ENCODE assay signal across 9 mouse cellular contexts in genomic region chr11:88164213-88164723, GRCm38 (mm10). TPM values are rescaled to one million over a fixed set of nuclear protein-coding genes. Genes with fewer than 3 reads are reported as not detected.
DNase-seq lines count a peak whose midpoint lies in the region; ATAC-seq and TF ChIP-seq lines count a peak whose summit lies in the region.
"Had no signal": no experiment of that assay in that cellular context is flagged by ENCODE, and none has a peak within 500 bp of the region (broad histone marks: within the 10 kb centered on the region; RNA-seq: fewer than 3 reads in every experiment).

No protein-coding gene starts in this region.

- H3K4me2 ChIP-seq in heart, embryonic 13.5 days, result peak overlapping the region; percentile 37
- H3K4me2 ChIP-seq in limb, embryonic 12.5 days, result peak overlapping the region; percentile 35; the same call in 1 of the 2 replicates
- H3K4me2 ChIP-seq: neural tube, embryonic 12.5 days had no signal

- ATAC-seq in heart, embryonic 13.5 days (ENCODE audit: extremely low read depth, insufficient number of reproducible peaks, low FRiP score, low TSS enrichment), result no peak
- ATAC-seq in limb, embryonic 12.5 days (ENCODE audit: insufficient number of reproducible peaks, insufficient read depth, low FRiP score, low TSS enrichment, low read depth), result no peak

- DNase-seq in heart, postnatal 36 days, result no peak
- DNase-seq in testis, postnatal 10 days (ENCODE audit: low spot score), result no peak
- peak; percentile 15 to 37 for DNase-seq in thymus, postnatal 36 days
- DNase-seq in lung, adult 18-20 months, result no peak
- no peak for DNase-seq in right cerebral cortex, adult 2 months (ENCODE audit: low spot score in 2 of 2)

- H3K4me1 ChIP-seq in heart, embryonic 13.5 days, result peaks cover 70% of the 10 kb centered on the region
- peaks cover 18% of the 10 kb centered on the region for H3K4me1 ChIP-seq in testis, adult 2 months (ENCODE audit: control insufficient read depth, insufficient read depth, low read length)
- peaks cover 56% of the 10 kb centered on the region for H3K4me1 ChIP-seq in limb, embryonic 12.5 days (replicated peaks)

- TF ChIP-seq POLR2A in testis, adult 2 months (IDR thresholded peaks at IDR 0.05; ENCODE audit: control insufficient read depth, low read depth, low read length), result no peak

- 0 out of 2 replicates have a peak, but pooled peaks cover 7% of the 10 kb centered on the region for H3K27me3 ChIP-seq in heart, embryonic 13.5 days (replicated peaks)
- no peaks in the 10 kb centered on the region for H3K27me3 ChIP-seq in testis, adult 2 months (ENCODE audit: control insufficient read depth, insufficient read depth, low read length)
- peaks cover 13% of the 10 kb centered on the region for H3K27me3 ChIP-seq in limb, embryonic 12.5 days

- no peak for TF ChIP-seq CTCF in testis, adult 2 months (IDR thresholded peaks at IDR 0.05; ENCODE audit: control insufficient read depth, insufficient read depth, insufficient replicate concordance, low read depth, low read length)

- WGBS in heart, embryonic 13.5 days, result 61% methylated on average over 7 of the region's 7 CpGs
- 74% methylated on average over 7 of the region's 7 CpGs for WGBS in limb, embryonic 12.5 days

- H3K27ac ChIP-seq in heart, embryonic 13.5 days (replicated peaks), result peak overlapping the region; percentile 95
- H3K27ac ChIP-seq in testis, adult 2 months (ENCODE audit: control insufficient read depth, insufficient read depth, low read depth, low read length), result peak overlapping the region; percentile 57; the same call in 1 of the 2 replicates
- H3K27ac ChIP-seq in limb, embryonic 12.5 days, result peak overlapping the region; percentile 78
- H3K27ac ChIP-seq: neural tube, embryonic 12.5 days had no signal

- H3K4me3 ChIP-seq in heart, embryonic 13.5 days, result no peak overlapping the region
- no peak overlapping the region for H3K4me3 ChIP-seq in testis, adult 2 months (ENCODE audit: control insufficient read depth, low read depth, low read length)
- H3K4me3 ChIP-seq in limb, embryonic 12.5 days (replicated peaks), result no peak overlapping the region
- H3K4me3 ChIP-seq: neural tube, embryonic 12.5 days had no signal

- H3K9me3 ChIP-seq in heart, embryonic 13.5 days, result no peaks in the 10 kb centered on the region
- no peaks in the 10 kb centered on the region for H3K9me3 ChIP-seq in limb, embryonic 12.5 days
- H3K9me3 ChIP-seq: neural tube, embryonic 12.5 days had no signal

- no peaks in the 10 kb centered on the region for H3K36me3 ChIP-seq in heart, embryonic 13.5 days
- H3K36me3 ChIP-seq in testis, adult 2 months (ENCODE audit: control insufficient read depth, insufficient read depth, low read length), result no peaks in the 10 kb centered on the region
- no peaks in the 10 kb centered on the region for H3K36me3 ChIP-seq in limb, embryonic 12.5 days
- H3K36me3 ChIP-seq: neural tube, embryonic 12.5 days had no signal

- H3K9ac ChIP-seq in heart, embryonic 13.5 days, result peak overlapping the region; percentile 75
- no peak overlapping the region; the same call in 1 of the 2 replicates for H3K9ac ChIP-seq in limb, embryonic 12.5 days (replicated peaks)
- H3K9ac ChIP-seq: neural tube, embryonic 12.5 days had no signal

- intact Hi-C loops in heart, postnatal 36 days (cut with DNase I), result loop anchor here (2.0 to 5.0 kb wide), 2 partner anchors 17 to 33 kb away; no protein-coding TSS in a partner anchor

RNA-seq across cellular contexts. Expression of gene Mrps23, which starts 39.9 kb away (rescaled TPM):
- polyA plus RNA-seq in heart, embryonic 13.5 days (2015; fragmentation: Nextera tagmentation; extraction: Ambion mirVana), result 76.0 and 82.1 TPM in 2 replicates
- 100 to 1,000 TPM; 273 to 312 TPM for total RNA-seq in heart, postnatal 36 days (2021)
- polyA plus RNA-seq in testis, adult 2 months (2012; rRNA removed), result 29.8 and 46.7 TPM in 2 replicates
- 53.2 and 59.5 TPM in 2 replicates for polyA plus RNA-seq in limb, embryonic 12.5 days (2016; fragmentation: Nextera tagmentation; extraction: Ambion mirVana)

Comparison
In these comparisons a context has a peak if more than half of its experiments do, and no peak if none do; other contexts are left out.
1. DNase-seq: peak in thymus, postnatal 36 days (2 of 2); none in heart, postnatal 36 days (0 of 2), testis, postnatal 10 days (single experiment), lung, adult 18-20 months (0 of 2) and right cerebral cortex, adult 2 months (0 of 2).
2. Peak in every context shown above with its lines, with median percentiles within 50 percentile points of each other: H3K27ac ChIP-seq.